Mouse (Mus musculus): ENCODE measurements at regions not wholly inside any gene's neighbourhood (a gene's known extent, or its start where the extent isn't known, plus 50 kb on each side); places are given as distances from the start of the nearest gene placed in this dataset.

DNA sequence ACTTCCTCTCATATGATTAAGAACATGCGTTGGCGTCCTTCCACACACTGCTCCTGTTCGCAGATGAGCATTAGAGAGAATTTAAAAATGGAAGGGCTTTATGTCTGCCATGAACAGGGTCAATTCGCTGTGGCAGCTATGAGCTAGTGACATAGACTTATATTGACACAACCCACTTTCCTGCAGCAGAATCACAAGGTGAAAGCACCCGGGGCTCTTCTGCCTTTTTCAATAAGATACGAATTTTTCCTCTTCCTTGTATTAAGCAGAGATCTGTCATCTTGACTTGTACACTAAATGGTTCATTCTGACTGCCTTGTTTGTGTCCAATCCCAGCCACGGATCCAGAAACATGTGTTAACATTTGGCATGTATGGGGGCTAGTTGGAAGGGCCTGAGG is 345.3 kb upstream of the Defb41 start:
- TF ChIP-seq MAFK (IDR thresholded peaks at IDR 0.05; ENCODE audit: insufficient read depth, low read depth, low read length) (no peak), CHD2 (IDR thresholded peaks at IDR 0.05; ENCODE audit: low read depth, low read length) (no peak), ZNF384 (IDR thresholded peaks at IDR 0.05; ENCODE audit: low read depth, low read length) (no peak), HCFC1 (IDR thresholded peaks at IDR 0.05; ENCODE audit: borderline replicate concordance, insufficient read depth, low read length) (no peak), ZC3H11A (IDR thresholded peaks at IDR 0.05; ENCODE audit: borderline replicate concordance, low read depth, low read length) (no peak)
